Mouse (Mus musculus): ENCODE data around the gene Ifitm6. TPM values are rescaled to one million over a fixed set of nuclear protein-coding genes. Genes with fewer than 3 reads are reported as not detected.
"Not testable (repeated sequence)": the region's sequence is repeated elsewhere in the genome, so short reads cannot be mapped to it uniquely, and the experiment has no call there.

Gene Ifitm6
- polyA plus RNA-seq (2015; fragmentation: Nextera tagmentation; extraction: Ambion mirVana): 0.93 and 1.0 TPM in 2 replicates

DNA sequence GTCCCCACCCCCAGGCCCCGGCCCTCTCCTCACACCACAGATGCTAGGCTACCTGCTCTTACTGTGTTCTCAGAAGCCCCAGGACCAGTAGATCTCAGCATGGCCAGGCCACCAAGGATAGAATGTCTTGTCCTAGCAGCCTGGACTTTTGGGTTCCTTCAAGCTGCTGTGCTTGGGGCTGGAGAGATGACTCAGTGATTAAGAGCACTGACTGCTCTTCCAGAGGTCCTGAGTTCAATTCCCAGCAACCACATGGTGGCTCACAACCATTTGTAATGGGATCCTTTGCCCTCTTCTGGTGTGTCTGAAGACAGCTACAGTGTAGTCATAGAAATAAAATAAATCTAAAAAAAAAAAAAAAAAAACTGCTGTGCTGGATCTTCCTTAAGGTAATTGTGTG lies at the start of gene Ifitm6:
TSS of gene Ifitm6 (minus strand) at position 101 of the 400 bp plus-strand sequence.
- ATAC-seq; H3K36me3 ChIP-seq (ENCODE audit: control insufficient read depth, insufficient read depth): not testable (repeated sequence)

GRCm38 (mm10) chr7:141064576-141064975 lies 46.9 kb upstream of the Ifitm6 start:
- H3K4me1 ChIP-seq (replicated peaks; ENCODE audit: control insufficient read depth, insufficient read depth, low read length): peaks cover 6% of the 10 kb centered on the region; the same call in 1 of the 2 replicates
- H3K36me3 ChIP-seq (ENCODE audit: control insufficient read depth, insufficient read depth): 0 out of 2 replicates have a peak, but pooled peaks cover 4% of the 10 kb centered on the region
- H3K4me3 ChIP-seq (ENCODE audit: low read depth, low read length): no peak overlapping the region
- 0 out of 2 replicates have a peak overlapping the region, but pooled peaks have one; percentile 1 for H3K4me2 ChIP-seq (replicated peaks; ENCODE audit: low read depth)
- peaks cover 8% of the 10 kb centered on the region; the same call in 1 of the 2 replicates for H3K27me3 ChIP-seq (replicated peaks; ENCODE audit: control insufficient read depth, insufficient read depth, low read length)
- no peaks in the 10 kb centered on the region for H3K9me3 ChIP-seq (ENCODE audit: control insufficient read depth)
- TF ChIP-seq CTCF (IDR thresholded peaks at IDR 0.05; ENCODE audit: low read depth): no peak
- H3K9ac ChIP-seq (ENCODE audit: low read depth, low read length): no peak overlapping the region
- 43% methylated on average over 7 of the region's 7 CpGs for WGBS
- no peak for ATAC-seq
- peak overlapping the region; percentile 35; the same call in 1 of the 2 replicates for H3K27ac ChIP-seq (ENCODE audit: low read depth, low read length)

More for the DNA sequence above, at the start of gene Ifitm6:
- WGBS: 89% methylated on average over 1 of the region's 1 CpGs
- not testable (repeated sequence) for H3K27ac ChIP-seq (ENCODE audit: low read depth, low read length); H3K9ac ChIP-seq (ENCODE audit: low read depth, low read length); H3K4me1 ChIP-seq (replicated peaks; ENCODE audit: control insufficient read depth, insufficient read depth, low read length); H3K9me3 ChIP-seq (ENCODE audit: control insufficient read depth); H3K27me3 ChIP-seq (replicated peaks; ENCODE audit: control insufficient read depth, insufficient read depth, low read length); H3K4me3 ChIP-seq (ENCODE audit: low read depth, low read length); H3K4me2 ChIP-seq (replicated peaks; ENCODE audit: low read depth)

GRCm38 (mm10) chr7:141064175-141064574 lies 46.5 kb upstream of the Ifitm6 start:
- Histone ChIP-seq H3K27ac (ENCODE audit: low read depth, low read length) (peak overlapping the region; percentile 35; the same call in 1 of the 2 replicates), H3K4me1 (replicated peaks; ENCODE audit: control insufficient read depth, insufficient read depth, low read length) (peaks cover 6% of the 10 kb centered on the region; the same call in 1 of the 2 replicates), H3K9me3 (ENCODE audit: control insufficient read depth) (no peaks in the 10 kb centered on the region), H3K9ac (ENCODE audit: low read depth, low read length) (no peak overlapping the region), H3K4me3 (ENCODE audit: low read depth, low read length) (no peak overlapping the region), H3K4me2 (replicated peaks; ENCODE audit: low read depth) (peak overlapping the region; percentile 1; the same call in 1 of the 2 replicates), H3K36me3 (ENCODE audit: control insufficient read depth, insufficient read depth) (0 out of 2 replicates have a peak, but pooled peaks cover 4% of the 10 kb centered on the region), H3K27me3 (replicated peaks; ENCODE audit: control insufficient read depth, insufficient read depth, low read length) (peaks cover 8% of the 10 kb centered on the region; the same call in 1 of the 2 replicates)
- peak; percentile 86 for ATAC-seq
- WGBS: 21% methylated on average over 7 of the region's 7 CpGs
- no peak for TF ChIP-seq CTCF (IDR thresholded peaks at IDR 0.05; ENCODE audit: low read depth)

- ATAC-seq: no peak
- Histone ChIP-seq H3K27me3 (replicated peaks; ENCODE audit: control insufficient read depth, insufficient read depth, low read length) (peaks cover 8% of the 10 kb centered on the region; the same call in 1 of the 2 replicates), H3K4me2 (replicated peaks; ENCODE audit: low read depth) (no peak overlapping the region), H3K9me3 (ENCODE audit: control insufficient read depth) (no peaks in the 10 kb centered on the region), H3K36me3 (ENCODE audit: control insufficient read depth, insufficient read depth) (0 out of 2 replicates have a peak, but pooled peaks cover 4% of the 10 kb centered on the region), H3K9ac (ENCODE audit: low read depth, low read length) (no peak overlapping the region), H3K27ac (ENCODE audit: low read depth, low read length) (no peak overlapping the region), H3K4me3 (ENCODE audit: low read depth, low read length) (no peak overlapping the region), H3K4me1 (replicated peaks; ENCODE audit: control insufficient read depth, insufficient read depth, low read length) (peaks cover 6% of the 10 kb centered on the region; the same call in 1 of the 2 replicates)
- WGBS: 84% methylated on average over 3 of the region's 3 CpGs
- TF ChIP-seq CTCF (IDR thresholded peaks at IDR 0.05; ENCODE audit: low read depth): no peak
These were observed 45.6 kb upstream of the Ifitm6 start for GRCm38 (mm10) chr7:141063353-141063752.

DNA sequence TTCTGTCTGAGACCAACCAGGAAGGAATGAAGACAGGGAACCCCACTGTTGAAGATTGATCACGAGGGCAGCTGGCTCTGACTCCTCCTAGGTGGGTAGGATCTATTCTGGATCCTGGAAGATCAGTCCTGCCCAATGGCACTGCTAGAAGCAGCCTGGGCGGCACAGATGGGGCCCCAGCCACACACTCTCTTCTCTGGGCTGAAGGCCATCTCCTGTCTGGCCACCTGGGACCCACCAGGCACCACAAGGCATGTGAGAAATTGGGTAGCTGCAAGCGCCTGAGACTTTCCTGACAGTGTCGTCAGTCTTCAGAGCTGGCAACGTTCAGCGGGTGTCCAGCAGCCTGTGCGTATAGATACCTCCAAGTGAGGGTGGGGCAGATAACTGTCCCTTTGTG lies 44.8 kb upstream of the Ifitm6 start:
- Histone ChIP-seq H3K4me2 (replicated peaks; ENCODE audit: low read depth) (no peak overlapping the region), H3K27me3 (replicated peaks; ENCODE audit: control insufficient read depth, insufficient read depth, low read length) (peaks cover 8% of the 10 kb centered on the region; the same call in 1 of the 2 replicates), H3K9me3 (ENCODE audit: control insufficient read depth) (no peaks in the 10 kb centered on the region), H3K36me3 (ENCODE audit: control insufficient read depth, insufficient read depth) (0 out of 2 replicates have a peak, but pooled peaks cover 4% of the 10 kb centered on the region), H3K4me1 (replicated peaks; ENCODE audit: control insufficient read depth, insufficient read depth, low read length) (peaks cover 6% of the 10 kb centered on the region; the same call in 1 of the 2 replicates), H3K9ac (ENCODE audit: low read depth, low read length) (no peak overlapping the region), H3K4me3 (ENCODE audit: low read depth, low read length) (no peak overlapping the region), H3K27ac (ENCODE audit: low read depth, low read length) (no peak overlapping the region)
- WGBS: 63% methylated on average over 7 of the region's 7 CpGs
- ATAC-seq: no peak
- no peak for TF ChIP-seq CTCF (IDR thresholded peaks at IDR 0.05; ENCODE audit: low read depth)

- Histone ChIP-seq H3K27ac (ENCODE audit: low read depth, low read length) (no peak overlapping the region), H3K36me3 (ENCODE audit: control insufficient read depth, insufficient read depth) (0 out of 2 replicates have a peak, but pooled peaks cover 4% of the 10 kb centered on the region), H3K27me3 (replicated peaks; ENCODE audit: control insufficient read depth, insufficient read depth, low read length) (peaks cover 8% of the 10 kb centered on the region; the same call in 1 of the 2 replicates), H3K4me1 (replicated peaks; ENCODE audit: control insufficient read depth, insufficient read depth, low read length) (peaks cover 6% of the 10 kb centered on the region; the same call in 1 of the 2 replicates), H3K4me2 (replicated peaks; ENCODE audit: low read depth) (peak overlapping the region; percentile 97), H3K9me3 (ENCODE audit: control insufficient read depth) (no peaks in the 10 kb centered on the region), H3K4me3 (ENCODE audit: low read depth, low read length) (peak overlapping the region; percentile 52), H3K9ac (ENCODE audit: low read depth, low read length) (peak overlapping the region; percentile 55; the same call in 1 of the 2 replicates)
- WGBS: 3% methylated on average over 35 of the region's 37 CpGs
- no peak; the same call in 1 of the 2 replicates for ATAC-seq
- TF ChIP-seq CTCF (IDR thresholded peaks at IDR 0.05; ENCODE audit: low read depth): no peak
These were observed 43.6 kb upstream of the Ifitm6 start for GRCm38 (mm10) chr7:141061269-141061692.

All from intestine, postnatal 0 days (tissue).